Mouse (Mus musculus): Measurements from ENCODE around the gene Aagab.

Aagab gene

DNA sequence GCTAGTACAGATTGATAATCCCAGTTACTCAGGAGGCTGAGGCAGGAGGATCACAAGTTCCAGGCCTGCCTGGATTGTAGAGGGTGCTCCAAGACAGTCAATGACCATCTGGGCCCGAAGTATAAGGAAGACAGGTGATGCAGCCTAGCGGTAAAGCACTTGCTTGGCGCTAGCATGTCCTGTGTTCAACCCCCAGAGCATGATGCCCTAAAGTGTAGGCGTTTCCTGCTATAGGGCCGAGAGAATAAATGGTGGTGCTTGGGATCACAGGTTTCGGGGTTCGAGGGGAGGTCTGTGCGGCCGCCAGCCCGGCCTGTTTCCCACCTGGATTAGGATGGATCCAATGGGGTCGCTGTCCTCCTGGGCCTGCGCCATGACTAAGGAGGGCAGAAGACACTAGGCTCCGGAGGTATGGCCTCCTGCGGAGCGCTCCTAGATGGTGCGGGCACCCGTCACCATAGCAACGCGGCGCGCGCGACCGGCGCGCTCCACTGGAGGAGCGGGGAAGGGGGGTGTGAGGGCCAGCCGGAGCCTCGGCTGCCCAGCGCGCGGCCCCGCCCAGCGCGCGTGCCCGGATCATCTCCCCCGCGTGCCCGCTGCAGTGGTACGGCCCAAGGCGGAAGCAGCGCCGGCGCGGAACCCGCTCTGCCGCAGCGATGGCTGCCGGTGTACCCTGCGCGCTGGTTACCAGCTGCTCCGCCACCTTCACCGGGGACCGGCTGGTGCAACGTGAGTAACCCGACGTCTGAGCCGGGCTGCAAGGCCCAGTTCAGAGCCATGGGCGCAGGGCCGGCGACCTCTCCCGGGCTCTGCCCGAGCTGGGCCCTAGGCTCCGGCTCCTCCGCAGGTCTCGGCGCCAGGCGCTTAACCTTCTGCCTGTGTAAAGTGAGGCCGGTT, at the start of gene Aagab, which contains the start of gene Iqch:
Gene Aagab (plus strand): TSS at position 618 of the 897 bp plus-strand sequence.
Gene Iqch (minus strand): TSS at position 451 of the 897 bp plus-strand sequence.
- peak; percentile 98 for DNase-seq (ENCODE audit: low read depth, low spot score)

DNA sequence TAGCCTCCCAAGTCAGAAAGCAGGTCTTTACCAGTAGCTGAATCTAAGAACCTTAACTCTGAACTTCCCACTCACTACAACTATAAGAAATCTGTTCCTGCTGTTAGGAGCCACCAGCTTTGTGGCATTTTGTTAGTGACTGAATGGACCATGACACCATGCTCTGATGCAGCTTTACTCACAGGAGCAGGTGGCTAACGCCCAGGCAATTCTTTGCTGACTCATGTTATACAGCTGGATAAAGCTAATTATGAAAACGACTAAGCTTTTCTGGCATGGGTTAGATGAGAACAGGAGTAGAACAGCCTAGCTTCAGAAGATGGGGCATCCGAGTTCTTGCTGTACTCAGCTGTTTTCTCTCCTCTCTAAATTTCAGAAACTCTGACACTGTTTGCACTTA, 48.8 kb upstream of the Aagab start:
- DNase-seq (ENCODE audit: low read depth, low spot score), result no peak

DNA sequence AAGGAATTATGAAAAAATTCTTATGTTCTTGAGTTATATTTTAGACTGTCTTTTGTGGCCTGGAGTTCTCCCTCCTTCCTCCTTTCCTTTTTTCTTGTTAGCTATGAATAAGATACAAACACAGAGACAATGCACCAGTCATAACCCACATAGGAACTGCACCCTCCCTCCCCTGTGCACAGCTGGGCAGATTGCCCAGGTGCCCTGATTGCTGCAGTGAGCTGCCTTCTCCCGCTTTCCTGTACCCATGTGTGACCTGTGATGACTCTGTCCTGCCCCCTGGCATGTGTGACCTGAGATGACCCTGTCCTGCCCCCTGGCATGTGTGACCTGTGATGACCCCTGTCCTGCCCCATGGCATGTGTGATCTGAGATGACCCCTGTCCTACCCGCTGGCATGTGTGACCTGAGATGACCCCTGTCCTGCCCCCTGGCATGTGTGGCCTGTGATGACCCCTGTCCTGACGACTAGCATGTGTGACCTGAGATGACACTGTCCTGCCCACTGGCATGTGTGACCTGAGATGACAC, 46.9 kb upstream of the Aagab start:
- no peak for DNase-seq (ENCODE audit: low read depth, low spot score)

DNA sequence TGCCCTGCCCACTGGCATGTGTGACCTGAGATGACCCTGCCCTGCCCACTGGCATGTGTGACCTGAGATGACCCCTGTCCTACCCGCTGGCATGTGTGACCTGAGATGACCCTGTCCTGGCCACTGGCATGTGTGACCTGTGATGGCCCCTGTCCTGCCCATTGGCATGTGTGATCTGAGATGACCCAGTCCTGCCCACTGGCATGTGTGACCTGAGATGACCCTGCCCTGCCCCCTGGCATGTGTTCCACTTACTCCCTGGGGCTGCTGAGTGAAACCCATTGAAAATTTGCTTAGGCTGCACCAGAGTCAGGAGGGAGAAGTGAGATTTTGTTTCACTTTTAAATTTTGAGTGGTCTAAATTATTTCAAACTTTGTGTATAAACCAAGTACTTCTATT, 46.1 kb upstream of the Aagab start:
- DNase-seq (ENCODE audit: low read depth, low spot score), result no peak

DNA sequence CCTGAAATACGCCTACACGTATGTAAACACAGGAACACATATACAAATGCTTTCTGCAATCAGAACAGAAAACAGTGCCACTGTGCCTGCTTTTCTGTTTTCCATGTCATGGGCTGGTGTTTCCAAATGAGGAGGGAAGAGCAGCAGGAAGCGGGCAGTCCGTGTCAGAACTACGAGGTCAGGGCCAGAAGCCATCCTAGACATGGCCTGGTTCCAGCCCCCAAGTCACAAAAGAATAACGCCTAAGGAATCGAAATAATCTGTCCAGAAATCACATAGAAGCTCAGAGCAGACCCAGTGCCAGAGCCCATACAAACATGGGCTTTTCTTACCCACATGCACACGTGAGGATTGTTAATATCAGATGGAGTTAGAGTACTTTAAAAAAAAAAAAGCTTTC, 45.5 kb upstream of the Aagab start:
- DNase-seq (ENCODE audit: low read depth, low spot score), result no peak

DNA sequence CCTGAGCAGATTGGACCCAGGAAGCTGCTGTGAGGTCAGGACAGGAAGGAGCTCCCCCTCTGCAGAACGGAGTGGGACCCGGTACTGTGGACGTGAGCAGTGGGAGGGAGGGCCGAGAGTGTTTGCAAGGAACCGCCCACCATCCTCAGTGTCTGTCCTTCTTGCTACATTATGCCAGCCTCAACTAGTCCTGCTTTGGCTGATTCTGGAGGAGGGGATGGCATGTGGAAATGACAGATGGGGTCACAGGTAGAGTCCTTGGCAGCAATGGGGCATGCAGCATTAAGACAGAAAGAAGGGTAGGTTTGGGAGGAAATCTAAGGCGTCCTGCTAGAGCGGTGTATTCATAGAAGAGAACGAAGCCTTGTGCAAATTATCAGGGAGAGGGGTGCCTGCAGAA, 40.5 kb upstream of the Aagab start:
- no peak for DNase-seq (ENCODE audit: low read depth, low spot score)

DNA sequence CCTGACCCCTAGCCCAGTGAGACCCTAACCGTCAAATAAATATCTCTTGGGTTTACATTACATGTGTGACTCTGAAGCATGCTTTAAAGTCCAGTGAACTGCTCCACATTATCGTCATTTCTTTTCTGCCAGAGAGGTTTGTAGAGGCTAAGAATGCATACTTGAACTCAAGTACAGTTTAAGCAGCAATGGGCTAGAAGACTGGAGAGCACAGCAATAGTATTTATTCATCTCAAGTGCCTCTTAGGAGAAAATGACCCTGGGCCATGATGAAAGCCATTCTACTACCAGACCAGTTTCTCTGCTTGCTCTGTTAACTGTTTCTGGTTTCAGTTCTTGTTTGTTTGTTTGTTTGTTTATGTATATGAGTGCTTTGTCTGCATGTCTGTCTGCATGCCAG, 39.0 kb upstream of the Aagab start:
- DNase-seq (ENCODE audit: low read depth, low spot score), result no peak

DNA sequence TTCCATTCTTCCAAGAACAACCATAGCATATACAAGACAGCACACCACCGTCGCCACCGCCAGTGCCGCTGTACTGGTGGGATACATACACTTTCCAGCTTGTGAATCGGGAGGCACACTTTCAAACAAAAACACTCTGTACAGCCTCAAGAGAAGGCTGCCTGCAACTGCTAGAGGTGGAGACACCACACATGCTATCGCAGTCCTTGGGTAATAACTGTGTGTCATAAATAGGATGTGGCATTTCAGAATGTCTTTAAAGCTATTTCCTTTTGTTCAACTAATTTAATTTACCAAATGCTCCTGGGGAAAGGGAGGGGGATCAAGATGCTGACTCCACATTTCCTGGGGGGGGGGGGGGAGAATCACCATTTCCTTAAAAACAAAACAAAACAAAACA, 34.1 kb upstream of the Aagab start:
- no peak for DNase-seq (ENCODE audit: low read depth, low spot score)

DNA sequence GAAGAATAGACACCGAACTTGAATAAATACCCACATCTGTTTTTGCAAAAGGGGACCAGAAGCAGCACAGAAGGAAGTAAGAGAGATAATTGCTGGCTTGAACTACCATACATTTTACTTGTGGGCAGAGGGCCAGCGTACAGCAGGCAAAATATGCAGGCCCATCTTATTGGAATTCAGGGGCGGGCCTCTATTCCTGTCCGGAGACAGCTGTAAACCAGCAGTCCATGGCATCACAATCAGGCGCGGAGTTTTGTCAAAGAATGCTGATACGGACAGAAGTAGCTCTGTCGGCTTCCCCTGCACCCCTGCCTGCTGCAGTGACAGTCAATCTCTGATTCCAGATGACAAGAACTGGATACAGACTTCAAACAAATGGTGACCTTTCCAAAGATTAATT, 33.7 kb upstream of the Aagab start:
- peak; percentile 36 for DNase-seq (ENCODE audit: low read depth, low spot score)

DNA sequence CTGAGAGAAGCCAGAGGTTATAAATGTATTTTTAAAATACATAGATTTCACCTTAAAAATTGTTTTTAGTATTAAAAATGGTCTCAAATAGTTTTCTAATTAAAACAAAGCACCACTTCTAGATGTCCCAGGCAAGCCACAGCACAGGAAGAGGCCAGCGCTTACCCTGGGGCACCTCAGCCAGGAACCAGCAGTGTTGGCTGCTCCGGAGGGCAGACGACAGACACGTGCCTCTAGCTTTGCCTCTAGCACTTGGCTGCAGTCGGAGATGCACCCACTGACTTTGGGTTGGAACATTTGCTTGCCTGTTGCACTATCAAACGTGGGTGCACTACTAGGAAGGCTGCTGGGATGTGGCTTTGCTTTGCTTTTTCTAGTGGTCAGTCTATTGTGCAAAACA, 30.6 kb upstream of the Aagab start:
- DNase-seq (ENCODE audit: low read depth, low spot score), result no peak

DNA sequence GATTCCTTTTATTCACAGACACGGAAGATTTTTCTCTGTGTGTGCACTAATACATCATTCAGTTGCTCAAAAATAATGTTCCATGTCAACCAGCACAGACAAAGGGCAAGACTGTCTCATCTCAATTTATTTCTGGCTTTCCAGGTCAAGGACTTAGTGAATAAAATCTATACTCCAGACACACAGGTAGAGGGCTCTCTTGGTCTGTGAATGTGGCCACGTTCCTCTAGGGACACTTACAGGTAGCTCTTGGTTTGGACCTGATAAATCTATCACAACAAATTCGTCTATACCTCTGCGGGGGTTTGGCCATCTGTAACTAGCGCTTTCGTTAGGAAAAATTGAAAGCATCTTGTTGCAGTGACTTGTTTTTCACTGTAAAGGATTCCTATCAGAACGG, 29.6 kb upstream of the Aagab start:
- no peak for DNase-seq (ENCODE audit: low read depth, low spot score)

DNA sequence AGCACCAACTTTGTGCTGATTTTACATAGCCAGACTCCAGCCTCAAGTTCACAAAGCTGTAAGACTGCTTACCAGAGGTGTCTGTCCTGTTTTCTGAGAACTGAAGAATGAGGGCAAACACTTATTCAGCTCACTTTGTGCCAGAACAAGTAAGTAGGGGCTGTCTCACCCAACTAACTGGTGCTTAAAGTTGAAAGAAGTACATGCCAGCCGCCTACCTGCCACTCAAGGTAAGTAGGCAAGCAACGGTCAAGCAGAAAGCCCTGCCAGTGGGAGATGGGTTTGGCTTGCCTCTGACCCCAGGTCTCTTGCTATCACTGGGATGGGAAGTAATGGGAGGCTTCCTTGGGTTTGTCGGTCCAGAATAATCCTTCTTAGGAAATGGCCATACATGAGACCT, 25.0 kb upstream of the Aagab start:
- DNase-seq (ENCODE audit: low read depth, low spot score), result no peak

DNA sequence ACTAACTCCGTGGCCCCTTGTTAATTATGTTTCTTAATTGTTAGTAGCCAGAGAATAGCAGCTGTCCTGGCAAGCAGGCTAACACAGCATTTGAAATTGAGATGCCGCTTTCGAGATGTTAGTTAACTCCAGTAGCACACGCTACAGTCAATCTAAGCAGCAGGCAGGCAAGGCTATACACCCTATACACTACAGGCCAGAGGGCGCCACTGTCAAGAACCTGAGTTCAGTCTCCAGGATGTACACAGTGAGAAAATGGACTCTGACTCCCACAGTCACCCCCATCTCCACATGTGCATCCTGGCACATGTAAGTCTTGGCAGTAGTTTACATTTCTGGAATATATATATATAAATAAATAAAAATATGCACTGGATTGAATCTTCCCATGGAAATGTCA, 22.8 kb upstream of the Aagab start:
- no peak for DNase-seq (ENCODE audit: low read depth, low spot score)

DNA sequence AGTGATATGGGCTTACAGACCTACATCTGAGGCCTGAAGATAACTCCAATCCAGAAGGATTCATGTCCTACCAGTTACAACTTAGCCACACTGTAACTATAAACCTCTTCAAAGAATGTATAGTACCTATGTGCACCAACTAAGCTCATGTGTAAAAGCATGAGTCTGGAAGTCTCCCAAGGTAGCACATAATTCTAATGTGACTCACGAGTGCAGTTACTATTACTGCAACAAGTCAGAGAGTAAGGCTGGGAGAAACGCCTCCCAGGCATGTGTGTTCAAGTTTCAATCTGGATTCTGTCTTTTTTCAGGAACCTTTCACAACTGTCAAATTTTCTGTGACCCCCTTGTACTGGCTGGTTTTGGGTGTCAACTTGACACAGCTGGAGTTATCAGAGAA, 22.4 kb upstream of the Aagab start:
- no peak for DNase-seq (ENCODE audit: low read depth, low spot score)

DNA sequence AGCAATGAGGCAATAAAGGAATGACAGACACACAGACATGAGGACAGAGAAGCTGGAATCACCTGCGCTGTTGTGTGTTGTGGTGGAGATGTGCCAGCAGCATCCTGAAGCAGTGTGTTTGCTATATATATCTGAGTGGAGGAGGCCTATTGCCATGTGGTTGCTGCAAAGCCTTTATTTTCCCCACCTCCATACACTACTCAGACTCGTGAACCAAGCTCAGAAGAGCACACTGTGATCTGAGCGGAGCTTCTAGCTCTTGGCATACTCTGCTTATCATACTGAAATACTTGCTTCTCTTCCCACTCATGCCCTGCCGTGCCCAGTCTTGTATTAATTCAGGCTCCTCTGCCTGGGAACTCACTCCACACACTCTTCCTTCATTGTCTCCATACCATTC, 20.7 kb upstream of the Aagab start:
- no peak for DNase-seq (ENCODE audit: low read depth, low spot score)

DNA sequence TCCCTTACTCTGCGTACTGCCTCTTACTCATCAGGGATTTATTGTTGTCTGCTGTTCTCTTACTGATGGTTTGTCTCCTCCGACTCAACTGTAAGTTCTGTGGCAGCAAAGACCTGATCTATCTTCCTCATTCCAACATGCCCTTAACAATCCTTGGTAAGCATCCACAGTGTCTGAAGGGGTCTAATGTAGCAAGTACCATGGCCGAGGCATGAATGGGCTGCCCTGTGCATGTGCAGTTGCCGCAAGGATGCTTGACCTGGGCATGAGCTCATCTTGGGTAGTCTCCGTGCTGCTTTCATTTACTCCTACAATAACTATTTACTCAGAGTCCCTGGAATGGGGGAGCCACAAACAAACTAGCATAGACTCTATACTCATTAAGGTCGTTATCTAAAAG, 17.2 kb upstream of the Aagab start:
- DNase-seq (ENCODE audit: low read depth, low spot score), result no peak

DNA sequence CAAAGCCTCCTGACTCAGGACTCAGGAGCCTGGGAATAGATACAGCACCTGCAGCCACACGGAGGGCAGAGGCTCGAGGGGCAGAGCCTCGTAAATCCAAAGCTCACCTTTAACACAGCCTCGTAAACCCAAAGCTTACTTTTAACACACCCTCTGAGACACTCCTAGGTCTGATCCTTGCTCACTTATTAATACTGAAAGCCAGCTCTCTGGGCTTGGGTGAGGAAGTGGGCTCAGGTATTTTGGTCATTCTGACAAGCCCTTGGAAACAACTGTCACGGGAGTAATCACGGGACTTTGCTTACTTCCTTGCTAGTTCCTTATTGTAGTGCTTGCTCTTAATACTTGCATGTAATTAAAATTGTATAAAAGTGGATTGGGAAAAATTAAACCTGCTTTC, 13.3 kb upstream of the Aagab start:
- DNase-seq (ENCODE audit: low read depth, low spot score), result no peak

DNA sequence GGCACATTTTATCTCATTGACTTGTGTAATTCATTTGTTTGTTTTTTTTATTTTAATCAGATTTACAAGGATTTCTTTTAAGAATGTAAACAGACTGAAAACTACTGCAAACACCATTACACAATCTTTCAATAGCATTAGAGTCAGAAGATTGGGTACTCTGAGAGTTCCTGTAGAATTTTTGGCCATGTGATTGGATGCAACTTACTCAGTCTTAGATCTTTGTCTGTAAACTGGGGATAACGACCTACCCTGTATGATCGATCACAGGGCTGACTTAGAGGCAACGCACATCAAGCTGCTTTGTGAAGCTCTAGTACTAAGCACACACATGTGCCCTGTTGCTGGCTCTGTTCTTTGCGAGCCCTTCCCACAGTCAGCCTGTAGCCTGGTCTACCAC, 11.9 kb upstream of the Aagab start:
- DNase-seq (ENCODE audit: low read depth, low spot score), result no peak

DNA sequence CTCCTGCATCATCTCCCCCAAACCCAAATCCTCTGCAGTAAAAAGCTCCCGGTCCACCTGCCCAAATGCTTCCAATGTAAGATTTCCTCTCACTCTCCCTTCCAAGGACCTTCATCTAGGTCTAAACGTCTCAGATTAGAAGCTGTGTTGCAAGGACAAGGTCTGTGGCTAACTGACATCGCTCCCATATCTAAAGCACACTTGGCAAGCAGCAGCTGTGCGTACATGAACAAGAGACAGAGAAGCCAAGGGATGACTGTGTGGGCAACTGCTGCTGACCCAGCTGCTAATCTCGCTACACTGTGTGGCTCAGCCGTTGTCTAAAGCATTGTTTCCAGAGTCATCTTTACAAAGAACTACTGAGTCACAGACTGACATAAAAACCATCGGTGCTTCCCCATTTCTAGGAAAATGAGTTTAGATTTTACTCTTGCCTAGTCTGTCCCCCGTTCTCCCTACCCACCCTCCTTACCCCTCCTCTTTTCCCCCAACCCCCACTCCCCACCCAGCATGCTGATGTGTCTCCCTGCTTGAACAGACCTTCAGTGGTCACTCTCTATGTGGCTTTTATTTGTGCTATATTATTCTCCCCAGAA, 10.7 kb upstream of the Aagab start:
- no peak for DNase-seq (ENCODE audit: low read depth, low spot score)

DNA sequence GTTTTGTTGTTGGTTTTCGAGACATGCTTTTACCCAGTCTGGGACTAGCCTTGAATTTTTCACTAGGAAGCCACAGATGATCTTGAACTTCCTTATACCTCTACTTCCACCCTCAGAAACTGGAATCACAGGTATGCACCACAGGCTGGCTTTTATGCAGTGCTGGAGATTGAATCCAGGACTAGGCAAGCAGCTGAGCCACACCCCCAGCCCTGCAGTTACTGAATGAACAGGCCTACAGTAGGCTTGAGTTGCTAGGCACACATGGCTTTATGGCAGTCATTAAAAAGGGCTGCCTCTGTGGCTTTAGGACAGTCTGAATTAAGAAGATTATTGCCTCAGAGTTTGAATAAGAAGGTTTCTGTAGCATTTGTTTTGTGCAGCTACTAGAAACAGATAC, 7.4 kb upstream of the Aagab start:
- DNase-seq (ENCODE audit: low read depth, low spot score), result no peak

DNA sequence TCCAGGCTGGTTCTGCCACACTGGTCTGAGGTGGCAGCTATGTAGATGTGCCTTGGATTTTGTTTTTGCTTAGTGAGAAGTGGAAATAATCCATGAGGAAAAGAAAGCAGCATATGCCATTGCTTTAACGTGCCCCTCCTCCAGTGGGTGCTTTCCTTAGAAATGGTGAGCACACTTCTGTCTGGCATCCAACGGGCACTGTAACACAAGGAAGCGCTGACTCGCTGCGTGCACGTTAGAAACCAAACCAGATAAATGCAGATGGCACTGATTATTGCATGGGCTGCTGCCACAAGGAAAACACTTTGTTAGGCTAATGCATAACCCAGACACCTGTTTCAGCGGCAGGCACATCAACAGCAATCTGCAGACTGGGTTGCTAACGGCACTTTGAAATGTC, 6.8 kb upstream of the Aagab start:
- no peak for DNase-seq (ENCODE audit: low read depth, low spot score)

DNA sequence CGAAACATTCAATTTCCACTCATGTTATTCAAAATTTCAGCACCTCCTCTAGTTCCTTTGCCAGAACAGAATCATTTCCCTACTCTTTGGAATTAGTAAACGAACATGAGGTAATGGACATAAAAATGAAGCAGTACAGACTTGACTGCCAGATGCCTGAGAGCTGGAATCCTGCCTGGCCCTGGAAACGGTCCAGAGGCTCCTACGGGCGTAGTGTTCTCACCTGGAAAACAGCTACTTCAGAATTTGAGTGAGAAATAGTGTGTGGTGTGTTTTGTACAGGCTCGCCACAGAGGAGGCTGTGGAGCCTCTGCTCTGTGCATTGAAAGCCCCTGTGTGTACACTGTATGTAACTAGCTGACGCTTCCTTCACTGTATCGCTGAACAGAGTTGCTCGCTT, 5.8 kb upstream of the Aagab start:
- DNase-seq (ENCODE audit: low read depth, low spot score), result no peak

DNA sequence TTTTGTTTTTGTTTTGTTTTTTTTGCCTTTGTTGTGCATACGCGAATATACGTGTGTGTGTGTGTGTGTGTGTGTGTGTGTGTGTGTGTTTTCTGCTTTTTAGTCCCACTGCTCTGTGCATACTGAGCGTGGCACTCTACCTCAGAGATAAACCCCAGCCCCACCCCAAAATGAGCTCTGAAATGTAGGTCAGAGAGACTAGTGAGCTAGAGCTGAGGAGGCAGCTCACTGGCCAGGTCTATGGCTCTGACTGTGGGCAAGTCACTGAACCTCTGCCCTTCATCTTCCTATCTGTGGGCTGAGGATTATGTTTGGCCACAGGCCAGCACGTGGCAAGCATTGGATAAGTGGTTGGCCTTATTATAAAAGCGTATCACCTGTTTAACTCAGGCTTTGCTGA, 1.4 kb downstream of the Aagab start:
- no peak for DNase-seq (ENCODE audit: low read depth, low spot score)
